Mouse (Mus musculus) ES-E14 (cell line): Measurements from ENCODE around the gene Gtse1. TPM values are rescaled to one million over a fixed set of nuclear protein-coding genes. Genes with fewer than 3 reads are reported as not detected.

Experiments
- DNase-seq: peaks from one replicate; pipeline ENCODE4 v3.0.0-alpha.2; 2013; ENCODE audit warnings: low read depth, low spot score
- H3K27ac ChIP-seq: 2 replicates; pipeline ENCODE4 v1.5.1; 2012; ENCODE audit warnings: low read depth, mild to moderate bottlenecking, low read length, moderate library complexity, mixed read lengths; ENCODE audit not compliant: poor library complexity, insufficient read depth, severe bottlenecking
- H3K36me3 ChIP-seq: 2 replicates; pipeline ENCODE4 v1.6.1; 2012; ENCODE audit warnings: mild to moderate bottlenecking, low read length, moderate library complexity, mixed read lengths; ENCODE audit not compliant: control insufficient read depth, poor library complexity, insufficient read depth, severe bottlenecking
- H3K4me1 ChIP-seq, 2 experiments: fragments of 150-350 bp in 1 of 2; sonication (generic) in 1 of 2; 2 replicates each; pipeline ENCODE4 v1.6.1; 2012; ENCODE audit warnings: low read length in 2 of 2, mild to moderate bottlenecking in 1 of 2, mixed read lengths in 1 of 2; ENCODE audit not compliant: control insufficient read depth in 2 of 2, insufficient read depth in 2 of 2, poor library complexity in 1 of 2
- H3K4me3 ChIP-seq, 2 experiments: fragments of 150-350 bp in 1 of 2; sonication (generic) in 1 of 2; 2 replicates each; pipeline ENCODE4 v1.5.1; 2012; ENCODE audit warnings: low read length in 2 of 2, low read depth in 1 of 2, mild to moderate bottlenecking in 1 of 2, mixed read lengths in 1 of 2; ENCODE audit not compliant: insufficient read depth in 1 of 2, poor library complexity in 1 of 2, severe bottlenecking in 1 of 2
- H3K9ac ChIP-seq: 2 replicates; pipeline ENCODE4 v1.6.1; 2012; ENCODE audit warnings: low read depth, mild to moderate bottlenecking, low read length, mixed read lengths; ENCODE audit not compliant: poor library complexity, insufficient read depth, severe bottlenecking
- H3K9me3 ChIP-seq: fragments of 150-350 bp; sonication (generic); 2 replicates; pipeline ENCODE4 v1.6.1; 2012; ENCODE audit warnings: low read depth, mild to moderate bottlenecking, low read length; ENCODE audit not compliant: control insufficient read depth, insufficient read depth
- CHD2 ChIP-seq: IDR thresholded peaks from 2 replicates; pipeline ENCODE4 v1.6.1; 2014; ENCODE audit warnings: mild to moderate bottlenecking, low read depth, low read length, inconsistent platforms
- HCFC1 ChIP-seq: IDR thresholded peaks from 2 replicates; pipeline ENCODE4 v1.6.1; 2012; ENCODE audit warnings: low read length, inconsistent platforms, borderline replicate concordance; ENCODE audit not compliant: insufficient read depth
- MAFK ChIP-seq: IDR thresholded peaks from 2 replicates; pipeline ENCODE4 v1.6.1; 2014; ENCODE audit warnings: mild to moderate bottlenecking, low read depth, low read length, inconsistent platforms; ENCODE audit not compliant: insufficient read depth
- ZC3H11A ChIP-seq: IDR thresholded peaks from 2 replicates; pipeline ENCODE4 v1.6.1; 2012; ENCODE audit warnings: low read depth, mild to moderate bottlenecking, inconsistent platforms, low read length, borderline replicate concordance
- ZNF384 ChIP-seq: IDR thresholded peaks from 2 replicates; pipeline ENCODE4 v1.6.1; 2012; ENCODE audit warnings: low read depth, low read length, inconsistent platforms
- in situ Hi-C, 2 experiments: fragments of 600-800 bp; cut with MboI; formaldehyde crosslinking; loops; one replicate each; pipeline ENCODE4 v1.15.1; 2025; ENCODE audit warnings: low sequenced_read_pairs in 2 of 2, inconsistent platforms in 1 of 2; ENCODE audit not compliant: unreplicated experiment in 2 of 2
- total RNA-seq: library from RNA; depleted of rRNA; stranded (reverse); fragments of 300-350 nt; gene quantifications from 2 replicates; pipeline ENCODE4 v1.2.3, GENCODE M21; 2012; rRNA removed

Gtse1 gene
- total RNA-seq, 1 experiment = 140 TPM

- H3K4me1 ChIP-seq = no peaks in the 10 kb centered on the region
- H3K9ac ChIP-seq = no peak overlapping the region
- no peak for DNase-seq
- peaks cover 4% of the 10 kb centered on the region; the same call in 1 of the 2 replicates for H3K36me3 ChIP-seq
- H3K27ac ChIP-seq = no peak overlapping the region
- TF ChIP-seq ZNF384 (no peak), MAFK (no peak), CHD2 (no peak), HCFC1 (no peak), ZC3H11A (no peak)
- H3K4me3 ChIP-seq = no peak overlapping the region
- in situ Hi-C loops = loop anchor here in 1 of 2 experiments (25.0 kb wide), 1 partner anchor 215 kb away; no protein-coding TSS in a partner anchor
- H3K9me3 ChIP-seq = no peaks in the 10 kb centered on the region
Measured at GRCm38 (mm10) chr15:85921855-85922254, 62.3 kb downstream of the Gtse1 start.

Other genes with a start within 250 kb of the Gtse1 start
- gene Ppara, start 124.8 kb upstream of the Gtse1 start, total RNA-seq = 0.09 and 0.21 TPM in 2 replicates
- gene Cdpf1, start 48.0 kb upstream of the Gtse1 start, total RNA-seq = 12.9 and 22.6 TPM in 2 replicates
- gene Pkdrej, start 38.0 kb upstream of the Gtse1 start, total RNA-seq = 0.09 and 0.11 TPM in 2 replicates
- gene Ttc38, start 27.4 kb upstream of the Gtse1 start, total RNA-seq = 3.0 and 3.3 TPM in 2 replicates
- 30.4 and 32.2 TPM in 2 replicates for gene Trmu, start 19.6 kb downstream of the Gtse1 start, total RNA-seq
- 12.6 and 40.3 TPM in 2 replicates for gene Celsr1, start 174.0 kb downstream of the Gtse1 start, total RNA-seq
- 19.6 and 24.5 TPM in 2 replicates for gene Gramd4, start 197.9 kb downstream of the Gtse1 start, total RNA-seq